Mouse (Mus musculus): ENCODE results near the gene Cdh15. TPM values are rescaled to one million over a fixed set of nuclear protein-coding genes. Genes with fewer than 3 reads are reported as not detected.

The Cdh15 gene
- total RNA-seq (2021) (under 1 TPM; 0.79 to 0.95 TPM), polyA plus RNA-seq (2012; rRNA removed) (0.72 and 0.79 TPM in 2 replicates)
- long read RNA-seq, partial matches to known transcripts = 1 of 1 reads
- long read RNA-seq, other reads (novel, unspliced or antisense) = 0 of 1 reads

DNA sequence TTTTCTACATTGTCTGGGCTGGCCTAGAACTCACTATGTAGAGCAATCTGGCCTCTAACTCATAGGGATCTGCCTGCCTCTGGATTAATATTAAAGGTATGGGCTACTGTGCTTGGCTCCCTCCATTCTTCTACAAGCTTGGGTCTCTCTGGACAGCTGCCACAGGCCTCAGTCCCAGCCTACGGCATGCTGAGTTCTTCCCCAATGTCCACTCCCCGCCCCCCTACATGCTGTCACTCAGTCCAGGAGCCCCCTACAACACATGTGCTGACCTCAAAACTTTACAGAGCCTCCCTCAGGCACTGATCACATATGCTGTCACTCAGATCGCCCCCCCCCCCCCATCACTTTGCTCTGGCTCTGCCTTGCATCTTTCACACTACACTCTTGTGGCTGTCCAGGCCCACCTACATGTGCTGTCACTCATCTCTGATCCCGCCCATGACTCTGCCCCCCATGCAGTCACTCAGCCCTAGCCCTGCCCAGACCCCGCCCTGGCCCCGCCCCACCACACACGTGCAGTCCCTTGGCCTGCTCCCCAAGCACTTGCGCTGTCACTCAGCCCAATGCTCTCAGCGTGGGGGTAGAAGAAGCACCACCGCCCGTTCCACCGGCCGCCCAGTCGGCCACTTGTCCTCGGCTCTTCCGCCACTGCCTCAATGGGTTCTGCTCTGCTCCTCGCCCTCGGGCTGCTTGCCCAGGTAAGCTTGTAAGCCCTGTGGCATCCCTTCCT, at the start of gene Cdh15:
TSS of gene Cdh15 (plus strand) at position 138 of the 733 bp plus-strand sequence.
- peak; percentile 51 for DNase-seq

DNA sequence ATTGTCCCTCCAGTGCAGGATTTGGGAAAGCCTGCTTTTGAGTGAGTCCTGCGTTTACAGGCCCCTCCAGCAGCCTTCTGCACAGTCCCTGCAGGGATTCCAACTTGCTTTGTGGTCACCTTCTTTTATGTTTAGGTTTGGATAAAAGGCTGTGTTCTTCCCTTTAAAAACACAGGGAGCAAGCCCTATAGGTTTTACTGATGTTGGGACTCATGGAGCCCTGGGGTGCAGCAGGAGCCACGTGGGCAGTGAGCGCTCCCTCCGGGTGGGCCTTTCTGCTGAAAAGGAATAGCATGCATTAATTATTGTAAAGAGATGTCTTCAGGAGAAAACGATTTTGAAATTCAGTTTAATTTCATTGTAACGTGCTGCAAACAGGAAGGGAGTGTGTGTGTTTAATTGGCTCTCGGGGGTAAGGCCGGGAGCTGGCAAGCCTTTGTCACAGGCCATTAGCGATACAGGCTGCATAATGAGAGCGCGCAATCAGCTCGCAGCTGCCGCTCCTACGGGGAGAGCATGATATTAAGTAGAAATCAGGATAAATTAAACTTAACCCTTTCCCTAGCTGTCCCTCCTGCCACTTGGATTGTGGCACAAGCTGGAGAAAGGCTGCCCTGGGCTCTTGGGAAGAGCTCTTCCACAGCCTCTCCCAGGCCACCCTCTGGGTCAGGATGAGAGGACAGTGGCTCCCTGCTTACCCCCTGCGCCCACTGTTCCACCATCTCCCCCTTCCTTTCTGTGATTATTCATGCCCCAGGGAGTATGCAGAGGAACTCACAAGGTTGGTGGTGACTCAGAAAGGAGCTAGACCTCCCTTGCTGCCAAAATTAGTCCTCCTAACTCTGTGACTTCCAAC, 43.6 kb upstream of the Cdh15 start:
- DNase-seq = peak; percentile 32

DNA sequence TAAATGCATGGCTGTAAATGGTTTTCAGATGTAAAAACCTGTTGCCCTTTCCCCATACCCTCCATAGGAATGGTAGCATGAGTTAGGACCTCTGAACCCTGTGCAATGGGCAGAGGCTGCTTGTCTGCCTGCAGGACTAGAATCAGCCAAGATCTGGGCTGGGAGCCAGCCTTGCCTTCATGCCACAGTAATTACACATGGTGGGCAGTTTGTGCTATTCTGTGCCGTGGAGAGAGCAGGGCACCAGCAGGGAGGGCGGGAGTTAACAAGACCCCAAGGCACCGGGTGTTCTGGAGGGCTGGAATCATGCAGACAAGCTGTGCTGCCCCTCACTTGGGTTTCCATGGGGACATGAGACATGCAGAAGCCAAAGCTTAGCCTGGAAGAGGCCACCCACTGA, 42.4 kb upstream of the Cdh15 start:
- DNase-seq = peak; percentile 43

DNA sequence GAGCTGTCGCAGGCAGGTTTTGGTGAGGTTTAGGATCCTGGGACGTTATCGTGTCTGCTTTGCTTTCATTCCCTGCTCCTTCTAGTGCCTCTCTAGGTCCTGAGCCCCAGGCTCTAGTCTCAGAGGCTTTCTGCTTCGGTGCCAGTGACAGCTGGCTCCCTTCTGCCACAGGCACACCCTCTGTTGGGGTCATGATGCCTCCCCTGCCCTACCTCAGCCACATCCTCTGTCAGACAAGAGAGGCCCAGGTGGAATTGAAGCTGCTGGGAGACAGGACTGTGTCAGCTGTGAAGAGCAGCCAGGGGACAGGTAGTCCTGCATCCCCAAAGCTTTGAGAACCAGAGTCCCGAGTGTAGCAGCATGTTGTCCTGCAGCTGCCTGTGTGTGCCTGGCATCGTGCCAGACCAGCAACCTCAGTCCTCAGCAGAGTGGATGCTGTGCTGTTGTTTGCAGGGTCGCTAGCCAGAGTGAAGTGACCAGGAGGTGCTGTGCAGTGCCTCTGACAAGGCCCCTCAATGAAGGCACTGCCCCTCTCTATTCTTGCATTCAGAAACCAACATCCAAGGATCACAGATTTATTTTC, 40.7 kb upstream of the Cdh15 start:
- DNase-seq = no peak

- peak; percentile 50 for DNase-seq
Observed at GRCm38 (mm10) chr8:122807907-122808306, 39.9 kb upstream of the Cdh15 start.

DNA sequence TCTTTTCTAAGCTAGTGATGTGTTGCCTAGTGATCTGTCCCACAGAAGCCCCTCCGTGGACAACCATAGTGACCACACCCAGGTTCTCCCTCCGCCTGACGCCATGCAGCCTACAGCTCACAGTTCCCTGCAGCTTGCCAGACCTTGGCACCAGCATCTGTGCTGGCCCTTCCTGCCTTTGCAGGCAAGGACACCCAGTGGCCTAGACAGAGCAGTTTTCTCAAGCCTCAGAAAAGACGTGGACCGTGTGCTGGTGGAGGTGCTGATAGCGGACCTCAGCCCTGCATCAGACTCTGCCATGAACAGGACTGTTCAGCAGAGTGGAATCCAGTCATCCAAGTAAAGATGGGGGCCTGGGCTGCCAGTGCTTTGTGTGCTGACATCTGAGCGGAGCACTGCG, 37.4 kb upstream of the Cdh15 start:
- peak; percentile 54 for DNase-seq

GRCm38 (mm10) chr8:122811870-122812494, 35.8 kb upstream of the Cdh15 start:
- no peak for DNase-seq

DNA sequence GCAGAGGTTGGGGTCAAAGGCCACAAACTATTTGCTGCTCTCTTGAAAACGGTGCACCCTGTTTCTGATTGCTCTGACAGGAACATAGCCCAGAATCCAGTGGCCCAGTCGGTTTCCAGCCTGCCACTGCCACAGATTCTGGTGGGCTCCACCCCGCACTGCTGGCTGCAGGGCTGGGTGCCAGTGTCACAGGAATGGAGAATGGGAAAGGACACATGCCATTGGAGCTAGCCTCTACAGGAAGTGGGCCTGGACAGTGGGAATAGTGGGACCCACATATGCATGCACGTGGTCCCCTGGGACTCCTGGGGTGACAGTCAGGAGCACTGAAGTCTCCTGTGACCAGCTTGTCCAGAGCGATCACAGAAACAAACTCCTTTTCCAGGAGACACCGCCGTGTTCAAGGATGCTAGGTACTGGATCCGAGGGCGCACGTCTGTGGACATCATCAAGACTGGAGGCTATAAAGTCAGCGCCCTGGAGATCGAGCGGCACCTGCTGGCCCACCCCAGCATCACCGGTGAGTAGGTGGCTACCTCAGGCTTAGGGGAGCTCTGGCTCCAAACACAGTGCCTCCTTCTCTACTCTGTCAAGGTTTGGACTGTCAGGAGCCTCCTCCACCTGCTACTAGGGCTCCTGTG, 35.0 kb upstream of the Cdh15 start:
- DNase-seq = no peak

DNA sequence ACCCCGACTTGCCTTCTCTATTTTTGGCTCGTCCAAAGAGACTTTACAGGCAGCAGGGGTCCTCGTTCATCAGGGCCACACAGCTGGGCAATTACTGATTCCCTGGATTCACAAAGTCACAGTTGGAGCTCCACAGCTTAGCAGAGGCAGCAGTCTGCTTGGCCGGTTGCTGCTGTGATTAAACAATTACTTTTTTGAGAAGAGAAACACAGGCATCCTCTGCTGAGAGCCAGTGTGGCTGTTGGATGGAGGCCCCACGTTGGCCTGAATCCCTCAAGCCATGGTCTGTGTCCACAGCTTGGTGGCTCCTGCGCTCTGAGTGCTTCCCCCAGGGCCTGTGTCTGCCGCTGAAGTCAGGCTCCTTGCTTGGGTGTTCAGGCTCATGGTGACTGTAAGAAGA, 33.2 kb upstream of the Cdh15 start:
- DNase-seq = no peak

DNA sequence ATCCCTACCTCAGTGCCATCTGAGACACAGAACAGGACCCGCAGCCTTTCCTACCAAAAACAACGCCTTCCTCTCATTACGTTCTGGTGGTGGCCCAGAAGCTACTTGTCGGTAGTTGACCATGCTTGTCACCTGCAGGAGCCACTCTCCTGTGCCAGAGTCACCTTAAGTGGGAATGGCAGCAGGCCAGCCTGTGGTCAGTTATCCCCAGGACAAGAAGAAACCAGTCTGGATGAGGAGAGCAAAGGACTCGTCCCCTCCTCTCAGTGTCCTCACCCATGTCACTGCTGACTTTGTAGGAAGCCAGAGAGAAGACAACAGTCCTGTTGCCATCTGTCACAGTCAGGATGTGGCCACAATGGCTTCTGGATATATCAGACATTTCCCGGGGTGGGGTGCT, 30.8 kb upstream of the Cdh15 start:
- no peak for DNase-seq

DNA sequence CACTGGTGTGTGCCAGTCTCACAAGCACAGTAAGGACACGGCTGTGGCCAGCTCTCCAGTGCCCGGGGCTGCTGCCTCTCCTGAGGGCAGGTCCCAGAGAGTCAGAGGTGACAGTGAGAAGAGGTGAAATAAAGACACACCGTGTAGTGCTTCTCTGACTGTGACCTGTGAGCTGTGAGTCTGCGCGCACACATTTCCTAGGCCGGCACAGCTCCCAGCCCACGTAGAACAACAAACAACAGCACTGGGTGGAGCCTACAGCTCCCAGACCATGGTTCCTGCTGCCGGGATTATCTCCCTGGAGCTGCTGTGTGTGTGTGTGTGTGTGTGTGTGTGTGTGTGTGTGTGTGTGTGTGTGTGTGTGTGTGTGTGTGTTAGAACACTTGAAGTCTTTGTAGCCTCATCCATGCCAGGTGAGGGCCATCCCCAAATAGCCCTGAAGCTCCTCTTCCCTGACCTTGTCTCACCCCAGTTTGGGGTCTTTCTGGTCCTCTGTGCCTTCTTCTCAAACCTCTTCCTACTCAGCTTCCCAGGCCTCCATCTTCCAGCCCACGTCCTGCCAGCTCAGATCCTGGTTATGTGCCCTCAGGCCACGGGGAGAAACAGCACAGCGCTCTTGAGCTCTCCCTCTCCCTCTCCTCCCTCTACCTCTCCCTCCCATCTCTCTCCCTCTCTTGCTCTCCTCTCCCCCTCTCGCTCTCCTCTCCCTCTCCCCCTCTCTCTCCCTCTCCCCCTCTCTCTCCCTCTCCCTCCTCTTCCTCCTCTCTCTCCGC, 29.9 kb upstream of the Cdh15 start:
- no peak for DNase-seq

DNA sequence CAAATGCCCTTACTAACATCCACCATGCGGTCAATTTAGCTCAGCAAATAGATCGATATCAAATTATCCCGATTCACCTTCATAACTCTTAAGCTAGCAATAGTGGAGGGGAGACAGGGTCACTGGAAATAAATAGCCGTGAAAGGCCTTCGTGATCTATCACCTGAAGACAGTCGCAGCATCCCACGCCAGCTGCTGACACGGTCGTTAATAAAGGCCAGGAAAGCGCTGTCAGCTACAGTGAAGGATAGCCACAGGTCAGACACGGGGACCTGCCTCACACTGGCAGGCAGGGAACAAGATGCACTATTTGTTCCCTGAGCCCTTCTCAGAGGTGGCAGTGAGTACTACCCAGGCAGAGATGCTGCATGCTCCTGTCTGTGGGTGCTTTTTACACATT, 28.0 kb upstream of the Cdh15 start:
- no peak for DNase-seq

- no peak for DNase-seq
Observed at GRCm38 (mm10) chr8:122824571-122824970, 23.2 kb upstream of the Cdh15 start.

DNA sequence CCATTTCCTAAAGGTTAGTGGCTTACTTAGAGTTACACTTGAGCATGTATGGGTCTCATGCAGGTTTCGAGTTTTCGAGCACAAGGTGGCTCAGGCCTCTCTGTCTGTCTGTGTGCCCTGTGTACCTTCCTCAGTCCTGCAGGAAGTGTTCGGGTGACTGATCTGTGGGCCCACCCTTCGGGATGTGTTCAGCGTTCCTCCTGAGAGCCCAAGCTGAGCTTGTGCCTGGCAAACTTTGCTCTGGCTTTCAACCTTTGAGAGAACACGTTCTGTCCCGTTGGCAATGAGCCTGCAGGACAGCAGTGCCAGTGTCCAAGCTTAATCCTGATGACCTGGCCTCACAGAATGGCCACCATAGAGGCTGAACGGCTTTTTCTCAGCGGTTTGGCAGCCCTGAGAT, 22.8 kb upstream of the Cdh15 start:
- no peak for DNase-seq

DNA sequence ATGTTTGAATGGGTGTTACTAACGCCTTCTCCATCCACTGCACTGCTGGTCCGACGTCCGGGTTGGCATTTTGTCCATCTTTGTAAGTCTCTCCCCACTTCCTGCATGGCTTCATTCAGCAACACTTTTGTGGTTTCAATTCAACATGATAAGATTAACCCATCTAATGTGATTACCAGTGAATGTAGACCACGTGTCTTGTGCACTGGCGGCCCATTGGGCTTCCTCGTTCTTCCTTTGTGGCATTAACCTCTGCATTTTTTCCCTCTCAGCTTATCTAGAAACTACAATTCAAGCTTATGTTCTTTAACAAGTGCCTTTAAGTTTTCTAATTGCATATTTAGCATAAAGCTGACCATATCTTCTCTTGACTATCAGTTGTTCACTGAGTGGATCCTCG, 22.4 kb upstream of the Cdh15 start:
- DNase-seq = no peak

- no peak for DNase-seq
Observed at GRCm38 (mm10) chr8:122829396-122829795, 18.4 kb upstream of the Cdh15 start.

- DNase-seq = peak; percentile 88
Observed at GRCm38 (mm10) chr8:122830349-122831061, 17.3 kb upstream of the Cdh15 start.

GRCm38 (mm10) chr8:122834416-122834815, 13.3 kb upstream of the Cdh15 start:
- DNase-seq = no peak

DNA sequence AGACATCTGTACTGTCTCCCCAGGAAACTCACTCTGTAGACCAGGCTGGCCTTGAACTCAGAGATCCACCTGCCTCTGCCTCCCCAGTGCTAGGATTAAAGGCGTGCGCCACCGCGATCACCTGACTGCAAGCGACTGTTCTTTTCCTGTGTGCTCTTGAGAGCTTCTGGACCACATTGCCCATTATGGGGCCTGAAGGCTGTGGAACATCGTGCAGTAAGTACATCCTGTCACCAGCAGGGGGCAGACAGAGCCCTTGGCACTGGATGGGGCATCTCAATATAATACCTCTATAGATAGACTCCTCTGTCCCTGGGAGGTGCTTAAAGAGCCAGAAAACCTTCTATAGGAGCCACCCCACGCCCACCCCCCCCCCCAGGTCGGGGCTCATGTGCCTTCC, 12.8 kb upstream of the Cdh15 start:
- peak; percentile 81 for DNase-seq

DNA sequence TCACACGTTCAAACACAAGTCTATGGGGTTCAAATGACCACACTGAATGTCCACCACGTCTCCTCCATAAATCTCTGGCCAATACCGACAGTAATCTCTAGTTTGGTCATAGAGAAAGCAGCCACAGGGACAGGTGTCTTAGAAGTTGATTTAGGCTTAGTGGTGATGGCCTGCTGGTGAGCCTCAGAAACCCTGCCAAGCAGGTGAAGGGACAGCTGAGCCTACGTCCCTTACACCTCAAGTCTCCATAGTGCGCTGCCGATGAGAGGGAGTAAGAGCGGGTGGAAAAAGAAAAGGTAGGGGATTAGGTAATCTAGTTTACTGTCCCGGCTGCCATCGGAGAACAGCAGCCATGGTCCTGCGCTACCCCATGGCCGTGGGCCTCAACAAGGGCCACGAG, 11.6 kb upstream of the Cdh15 start:
- DNase-seq = no peak
